Mouse (Mus musculus): Measurements from ENCODE around the gene Cadm1. TPM values are rescaled to one million over a fixed set of nuclear protein-coding genes. Genes with fewer than 3 reads are reported as not detected.

Gene Cadm1
- total RNA-seq, 1 experiment from 2014 or later, result 35.6 TPM

GRCm38 (mm10) chr9:47674766-47675713 lies 145.1 kb downstream of the Cadm1 start:
- DNase-seq, result no peak

GRCm38 (mm10) chr9:47686881-47687280 lies 156.9 kb downstream of the Cadm1 start:
- DNase-seq, result no peak

GRCm38 (mm10) chr9:47687604-47688003 lies 157.6 kb downstream of the Cadm1 start:
- no peak for DNase-seq

- DNase-seq, result peak; percentile 66
Observed at GRCm38 (mm10) chr9:47688297-47688696, 158.3 kb downstream of the Cadm1 start.

- no peak for DNase-seq
Observed at GRCm38 (mm10) chr9:47692911-47693310, 162.9 kb downstream of the Cadm1 start.

- DNase-seq, result peak; percentile 51
Observed at GRCm38 (mm10) chr9:47699026-47699425, 169.1 kb downstream of the Cadm1 start.

- DNase-seq, result no peak
Observed at GRCm38 (mm10) chr9:47700021-47700420, 170.0 kb downstream of the Cadm1 start.

- no peak for DNase-seq
Observed at GRCm38 (mm10) chr9:47703026-47703876, 173.3 kb downstream of the Cadm1 start.

- DNase-seq, result no peak
Observed at GRCm38 (mm10) chr9:47706341-47706740, 176.4 kb downstream of the Cadm1 start.

GRCm38 (mm10) chr9:47707326-47707725 lies 177.4 kb downstream of the Cadm1 start:
- no peak for DNase-seq

- peak; percentile 78 for DNase-seq
Observed at GRCm38 (mm10) chr9:47708299-47708698, 178.3 kb downstream of the Cadm1 start.

GRCm38 (mm10) chr9:47710946-47711345 lies 181.0 kb downstream of the Cadm1 start:
- no peak for DNase-seq

GRCm38 (mm10) chr9:47714541-47714940 lies 184.6 kb downstream of the Cadm1 start:
- no peak for DNase-seq

- DNase-seq, result no peak
Observed at GRCm38 (mm10) chr9:47715415-47715814, 185.4 kb downstream of the Cadm1 start.

- DNase-seq, result no peak
Observed at GRCm38 (mm10) chr9:47716883-47717282, 186.9 kb downstream of the Cadm1 start.

GRCm38 (mm10) chr9:47727611-47728010 lies 197.6 kb downstream of the Cadm1 start:
- DNase-seq, result no peak

GRCm38 (mm10) chr9:47728852-47729251 lies 198.9 kb downstream of the Cadm1 start:
- no peak for DNase-seq

GRCm38 (mm10) chr9:47730247-47730646 lies 200.3 kb downstream of the Cadm1 start:
- no peak for DNase-seq

GRCm38 (mm10) chr9:47733780-47734451 lies 203.9 kb downstream of the Cadm1 start:
- DNase-seq, result peak; percentile 12

GRCm38 (mm10) chr9:47734905-47735304 lies 204.9 kb downstream of the Cadm1 start:
- no peak for DNase-seq

GRCm38 (mm10) chr9:47738799-47739198 lies 208.8 kb downstream of the Cadm1 start:
- DNase-seq, result no peak

GRCm38 (mm10) chr9:47739276-47739675 lies 209.3 kb downstream of the Cadm1 start:
- DNase-seq, result no peak
